Mouse (Mus musculus) monocyte, adult 5-6 weeks (primary cell): ENCODE measurements around the gene Retsat. TPM values are rescaled to one million over a fixed set of nuclear protein-coding genes. Genes with fewer than 3 reads are reported as not detected.

Experiments
- ATAC-seq: fragments of 153-309, 156-312 bp; replicated peaks from 2 replicates; pipeline ENCODE4 v1.8.0; 2017; ENCODE audit warnings: mild to moderate bottlenecking; ENCODE audit not compliant: low TSS enrichment, insufficient number of reproducible peaks, severe bottlenecking, poor library complexity, low FRiP score
- total RNA-seq: library from RNA; stranded (forward); fragments of 200-1000, 200-491, 200-594 nt; gene quantifications from 3 replicates; pipeline ENCODE4 v1.2.3, GENCODE M21; 2017

Retsat gene
- 2.9 to 10.9 TPM (median 6.6 TPM) in 3 replicates for total RNA-seq

- peak; percentile 81 for ATAC-seq
These were observed at the start of gene Retsat, which contains the start of gene Elmod3 for GRCm38 (mm10) chr6:72597956-72598753. Gene Retsat, plus strand, starts transcription at chr6:72598475. Gene Elmod3, minus strand, starts transcription at chr6:72598413.

- peak; percentile 21; the same call in 1 of the 2 replicates for ATAC-seq
These were observed 49.2 kb upstream of the Retsat start for GRCm38 (mm10) chr6:72549041-72549580.

- no peak for ATAC-seq
These were observed 48.2 kb upstream of the Retsat start for GRCm38 (mm10) chr6:72550025-72550424.

GRCm38 (mm10) chr6:72550503-72551100 is 47.7 kb upstream of the Retsat start:
- ATAC-seq: peak; percentile 34; the same call in 1 of the 2 replicates

GRCm38 (mm10) chr6:72552171-72553078 is 45.9 kb upstream of the Retsat start:
- peak; percentile 67 for ATAC-seq

- no peak for ATAC-seq
These were observed 45.2 kb upstream of the Retsat start for GRCm38 (mm10) chr6:72553079-72553412.

GRCm38 (mm10) chr6:72560801-72561200 is 37.5 kb upstream of the Retsat start:
- no peak for ATAC-seq

GRCm38 (mm10) chr6:72562486-72562885 is 35.8 kb upstream of the Retsat start:
- ATAC-seq: no peak

GRCm38 (mm10) chr6:72562894-72563293 is 35.4 kb upstream of the Retsat start:
- no peak for ATAC-seq

- no peak for ATAC-seq
These were observed 32.8 kb upstream of the Retsat start for GRCm38 (mm10) chr6:72565506-72565905.

GRCm38 (mm10) chr6:72566044-72566443 is 32.2 kb upstream of the Retsat start:
- ATAC-seq: peak; percentile 83

GRCm38 (mm10) chr6:72567508-72567907 is 30.8 kb upstream of the Retsat start:
- ATAC-seq: no peak

GRCm38 (mm10) chr6:72568736-72569135 is 29.5 kb upstream of the Retsat start:
- ATAC-seq: no peak

- ATAC-seq: no peak
These were observed 27.5 kb upstream of the Retsat start for GRCm38 (mm10) chr6:72570644-72571397.

- no peak for ATAC-seq
These were observed 26.4 kb upstream of the Retsat start for GRCm38 (mm10) chr6:72571826-72572225.

- ATAC-seq: no peak
These were observed 22.2 kb upstream of the Retsat start for GRCm38 (mm10) chr6:72576041-72576440.

GRCm38 (mm10) chr6:72581625-72582382 is 16.5 kb upstream of the Retsat start:
- ATAC-seq: no peak
